Mouse (Mus musculus): Measurements from ENCODE around the gene Vps4b.
A peak's percentile ranks its signal among the peaks of the same experiment; 100 is the strongest.

Vps4b gene

GRCm38 (mm10) chr1:106796542-106796924, at the start of gene Vps4b:
TSS of gene Vps4b (minus strand) at chr1:106796728.
- peak; percentile 92 for DNase-seq

GRCm38 (mm10) chr1:106828784-106829183, 32.3 kb upstream of the Vps4b start:
- no peak for DNase-seq

- no peak for DNase-seq
Observed at GRCm38 (mm10) chr1:106822297-106822696, 25.8 kb upstream of the Vps4b start.

- DNase-seq, result no peak
Observed at GRCm38 (mm10) chr1:106818323-106818722, 21.8 kb upstream of the Vps4b start.

- DNase-seq, result no peak
Observed at GRCm38 (mm10) chr1:106816766-106817165, 20.2 kb upstream of the Vps4b start.

- DNase-seq, result no peak
Observed at GRCm38 (mm10) chr1:106815265-106815664, 18.7 kb upstream of the Vps4b start.

- no peak for DNase-seq
Observed at GRCm38 (mm10) chr1:106814864-106815263, 18.3 kb upstream of the Vps4b start.

- no peak for DNase-seq
Observed at GRCm38 (mm10) chr1:106799931-106800330, 3.4 kb upstream of the Vps4b start.

- DNase-seq, result no peak
Observed at GRCm38 (mm10) chr1:106799406-106799805, 2.9 kb upstream of the Vps4b start.

GRCm38 (mm10) chr1:106796987-106797779, 655 bp upstream of the Vps4b start:
- no peak for DNase-seq

- DNase-seq, result no peak
Observed at GRCm38 (mm10) chr1:106795634-106796541, 640 bp downstream of the Vps4b start.

- DNase-seq, result no peak
Observed at GRCm38 (mm10) chr1:106774896-106775295, 21.6 kb downstream of the Vps4b start.

- no peak for DNase-seq
Observed at GRCm38 (mm10) chr1:106774092-106774491, 22.4 kb downstream of the Vps4b start.

GRCm38 (mm10) chr1:106768773-106769172, 27.8 kb downstream of the Vps4b start:
- no peak for DNase-seq

- no peak for DNase-seq
Observed at GRCm38 (mm10) chr1:106765771-106766170, 30.8 kb downstream of the Vps4b start.

- DNase-seq, result no peak
Observed at GRCm38 (mm10) chr1:106764846-106765245, 31.7 kb downstream of the Vps4b start.

- DNase-seq, result no peak
Observed at GRCm38 (mm10) chr1:106764281-106764680, 32.2 kb downstream of the Vps4b start.

GRCm38 (mm10) chr1:106760750-106761149, 35.8 kb downstream of the Vps4b start:
- no peak for DNase-seq

GRCm38 (mm10) chr1:106759572-106760435, 36.7 kb downstream of the Vps4b start, which contains the start of gene Kdsr:
TSS of gene Kdsr (minus strand) at chr1:106759727.
- peak; percentile 98 for DNase-seq

- no peak for DNase-seq
Observed at GRCm38 (mm10) chr1:106758734-106759571, 37.6 kb downstream of the Vps4b start.

- DNase-seq, result no peak
Observed at GRCm38 (mm10) chr1:106756633-106757032, 39.9 kb downstream of the Vps4b start.

GRCm38 (mm10) chr1:106752013-106752412, 44.5 kb downstream of the Vps4b start:
- DNase-seq, result no peak

All from cerebellum, adult 9-11 months (tissue).